Mouse (Mus musculus) T-helper 1 cell (primary cell): ENCODE data around the gene Mamstr.

ENCODE experiments used
- in situ Hi-C: fragments of 300-600 bp; cut with MboI, MseI; formaldehyde crosslinking; loops from one replicate; pipeline ENCODE4 v1.15.1; 2025; ENCODE audit warnings: high pct_unique_total_duplicates

Gene Mamstr

GRCm38 (mm10) chr7:45628364-45629294 lies 11.1 kb upstream of the Mamstr start:
- in situ Hi-C loops: no loop called here

- in situ Hi-C loops: no loop called here
Observed at GRCm38 (mm10) chr7:45630064-45630907, 9.5 kb upstream of the Mamstr start.

GRCm38 (mm10) chr7:45632499-45632898 lies 7.3 kb upstream of the Mamstr start:
- in situ Hi-C loops: no loop called here

- in situ Hi-C loops: no loop called here
Observed at GRCm38 (mm10) chr7:45634946-45635681, 4.7 kb upstream of the Mamstr start.

- in situ Hi-C loops: no loop called here
Observed at GRCm38 (mm10) chr7:45635711-45636688, 3.8 kb upstream of the Mamstr start.

GRCm38 (mm10) chr7:45637710-45638109 lies 2.1 kb upstream of the Mamstr start:
- in situ Hi-C loops: no loop called here

GRCm38 (mm10) chr7:45638623-45639401 lies 965 bp upstream of the Mamstr start:
- in situ Hi-C loops: no loop called here

GRCm38 (mm10) chr7:45640191-45640957 lies 597 bp downstream of the Mamstr start:
- in situ Hi-C loops: no loop called here

- in situ Hi-C loops: no loop called here
Observed at GRCm38 (mm10) chr7:45641391-45642040, 1.7 kb downstream of the Mamstr start.

GRCm38 (mm10) chr7:45642083-45642482 lies 2.3 kb downstream of the Mamstr start:
- in situ Hi-C loops: no loop called here

GRCm38 (mm10) chr7:45642503-45643255 lies 2.9 kb downstream of the Mamstr start:
- in situ Hi-C loops: no loop called here

GRCm38 (mm10) chr7:45643441-45644178 lies 3.8 kb downstream of the Mamstr start:
- in situ Hi-C loops: no loop called here

- in situ Hi-C loops: no loop called here
Observed at GRCm38 (mm10) chr7:45644183-45644582, 4.4 kb downstream of the Mamstr start.

- in situ Hi-C loops: no loop called here
Observed at GRCm38 (mm10) chr7:45644872-45645590, 5.3 kb downstream of the Mamstr start.

- in situ Hi-C loops: no loop called here
Observed at GRCm38 (mm10) chr7:45645591-45645971, 5.8 kb downstream of the Mamstr start.

GRCm38 (mm10) chr7:45646671-45647070 lies 6.9 kb downstream of the Mamstr start:
- in situ Hi-C loops: no loop called here
